Mouse (Mus musculus): Measurements from ENCODE around the gene Clip4. TPM values are rescaled to one million over a fixed set of nuclear protein-coding genes. Genes with fewer than 3 reads are reported as not detected.
A peak's percentile ranks its signal among the peaks of the same experiment; 100 is the strongest.

Clip4 gene
- total RNA-seq, 2 experiments from 2014 or later = 72.8 to 82.4 TPM

DNA sequence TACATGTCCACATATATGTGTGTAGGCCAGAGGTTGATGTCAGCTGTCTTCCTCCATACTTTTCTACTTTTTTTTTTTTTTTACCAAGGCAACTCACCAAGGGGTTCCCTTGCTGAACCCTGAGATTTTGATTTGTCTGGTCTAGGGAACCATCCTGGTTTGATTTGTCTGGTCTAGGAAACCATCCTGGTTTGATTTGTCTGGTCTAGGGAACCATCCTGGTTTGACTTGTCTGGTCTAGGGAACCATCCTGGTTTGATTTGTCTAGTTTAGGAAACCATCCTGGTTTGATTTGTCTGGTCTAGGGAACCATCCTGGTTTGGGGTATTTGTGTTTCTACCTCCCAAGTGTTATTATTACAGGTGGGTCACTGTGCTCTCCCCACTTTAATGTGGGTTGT, 18.2 kb downstream of the Clip4 start:
- DNase-seq (ENCODE audit: low spot score in 2 of 2) = no peak

DNA sequence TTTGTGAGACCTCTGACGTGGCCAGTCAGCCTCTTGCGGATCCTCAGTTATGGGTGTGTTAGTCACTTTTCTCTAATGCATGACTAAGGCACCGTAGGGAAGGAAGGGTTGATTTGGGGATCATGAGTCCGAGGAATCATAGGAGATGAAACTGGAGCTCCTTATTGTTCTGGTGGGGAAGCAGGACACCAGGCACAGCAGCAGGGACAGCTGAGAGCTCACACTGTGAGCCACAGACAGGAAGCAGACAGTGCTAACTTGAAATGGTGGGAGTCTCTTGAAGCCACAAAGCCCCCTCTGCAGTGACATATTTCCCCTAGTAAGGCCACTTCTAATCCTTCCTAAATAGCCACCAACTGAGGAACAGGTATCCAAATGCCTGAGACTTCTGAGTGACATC, 22.8 kb downstream of the Clip4 start:
- DNase-seq (ENCODE audit: low spot score in 2 of 2) = no peak

DNA sequence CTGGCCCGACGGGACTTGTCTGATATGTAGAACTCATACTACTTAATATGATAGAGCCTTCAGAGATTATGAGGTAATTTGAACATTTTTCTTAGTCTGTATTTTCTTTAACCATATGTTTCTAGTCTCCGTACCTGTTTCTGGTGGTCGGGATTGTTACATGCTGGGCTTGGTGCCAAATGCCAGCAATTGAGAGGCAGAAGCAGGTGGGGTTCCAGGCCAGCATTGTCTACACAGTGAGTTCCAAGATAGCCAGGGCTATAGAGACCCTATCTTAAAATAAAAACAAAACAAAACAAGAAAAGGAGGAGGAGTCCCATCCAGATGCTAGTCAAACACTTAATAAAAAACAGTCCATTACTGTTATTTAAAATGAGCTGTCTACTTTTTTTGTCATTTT, 23.3 kb downstream of the Clip4 start:
- no peak for DNase-seq (ENCODE audit: low spot score in 2 of 2)

- DNase-seq (ENCODE audit: low spot score in 2 of 2) = no peak
These were observed 27.4 kb downstream of the Clip4 start for GRCm38 (mm10) chr17:71795521-71796205.

DNA sequence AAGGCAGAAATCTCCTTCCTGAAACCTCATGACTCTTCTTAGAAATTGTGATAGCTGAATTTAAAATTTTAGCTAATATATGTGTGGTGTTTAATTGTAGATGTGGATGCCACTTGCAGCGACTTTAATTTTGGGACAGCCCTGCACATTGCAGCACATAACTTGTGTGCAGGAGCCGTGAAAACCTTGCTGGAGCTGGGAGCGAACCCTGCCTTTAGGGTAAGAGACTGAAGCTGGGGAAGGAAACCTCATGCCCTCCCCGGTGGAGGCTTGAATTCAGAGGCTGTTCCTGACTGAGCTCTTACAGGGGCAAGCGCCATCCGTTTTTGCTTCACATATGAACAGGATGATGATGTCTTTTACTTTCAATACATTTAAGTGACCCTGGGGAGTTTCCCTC, 35.2 kb downstream of the Clip4 start:
- DNase-seq (ENCODE audit: low spot score in 2 of 2) = no peak

- no peak for DNase-seq (ENCODE audit: low spot score in 2 of 2)
These were observed 35.6 kb downstream of the Clip4 start for GRCm38 (mm10) chr17:71803876-71804275.

DNA sequence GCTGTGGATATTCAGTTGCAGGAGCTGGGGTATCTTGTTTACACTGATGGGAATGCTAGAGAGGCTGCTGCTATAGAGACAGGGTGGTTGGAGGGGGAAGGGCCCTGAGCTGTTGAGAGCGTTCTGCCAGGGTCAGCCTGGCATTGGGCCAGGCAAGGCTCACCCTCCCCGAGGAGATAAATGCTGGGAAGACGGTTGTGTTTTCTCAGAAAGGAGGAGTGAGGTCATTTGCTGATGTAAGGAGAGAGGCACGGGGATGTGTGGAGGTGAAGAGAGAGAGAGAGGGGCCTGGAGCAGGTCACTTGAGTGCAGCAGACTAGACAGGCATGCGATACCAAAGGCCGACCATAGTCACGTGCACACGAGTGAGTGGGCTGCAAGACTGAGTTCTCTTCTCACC, 42.8 kb downstream of the Clip4 start:
- DNase-seq (ENCODE audit: low spot score in 2 of 2) = no peak

GRCm38 (mm10) chr17:71816136-71816864, 48.0 kb downstream of the Clip4 start:
- no peak for DNase-seq (ENCODE audit: low spot score in 2 of 2)

GRCm38 (mm10) chr17:71823622-71824306, 55.5 kb downstream of the Clip4 start:
- DNase-seq (ENCODE audit: low spot score in 2 of 2) = no peak

DNA sequence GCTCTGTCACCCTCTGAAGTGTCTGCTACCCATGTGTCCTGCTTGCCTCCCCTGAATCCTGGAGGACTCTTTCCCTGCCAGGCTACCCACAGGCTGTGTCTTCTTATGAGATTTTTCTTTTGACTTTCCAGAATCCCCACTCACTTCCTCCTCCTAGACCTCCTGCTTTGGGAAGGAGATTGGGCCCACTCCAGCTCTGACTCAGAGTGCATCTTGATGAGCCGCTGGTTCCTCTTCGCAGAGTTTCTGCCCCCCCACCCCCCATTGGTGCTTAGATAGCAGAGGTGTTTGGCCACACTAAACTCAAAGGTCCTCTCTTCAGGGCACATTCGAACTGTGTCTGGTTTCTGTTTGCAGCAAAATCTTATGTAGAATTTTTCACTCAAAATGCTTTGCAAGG, 58.3 kb downstream of the Clip4 start:
- DNase-seq (ENCODE audit: low spot score in 2 of 2) = no peak

GRCm38 (mm10) chr17:71827627-71828026, 59.4 kb downstream of the Clip4 start:
- no peak for DNase-seq (ENCODE audit: low spot score in 2 of 2)

DNA sequence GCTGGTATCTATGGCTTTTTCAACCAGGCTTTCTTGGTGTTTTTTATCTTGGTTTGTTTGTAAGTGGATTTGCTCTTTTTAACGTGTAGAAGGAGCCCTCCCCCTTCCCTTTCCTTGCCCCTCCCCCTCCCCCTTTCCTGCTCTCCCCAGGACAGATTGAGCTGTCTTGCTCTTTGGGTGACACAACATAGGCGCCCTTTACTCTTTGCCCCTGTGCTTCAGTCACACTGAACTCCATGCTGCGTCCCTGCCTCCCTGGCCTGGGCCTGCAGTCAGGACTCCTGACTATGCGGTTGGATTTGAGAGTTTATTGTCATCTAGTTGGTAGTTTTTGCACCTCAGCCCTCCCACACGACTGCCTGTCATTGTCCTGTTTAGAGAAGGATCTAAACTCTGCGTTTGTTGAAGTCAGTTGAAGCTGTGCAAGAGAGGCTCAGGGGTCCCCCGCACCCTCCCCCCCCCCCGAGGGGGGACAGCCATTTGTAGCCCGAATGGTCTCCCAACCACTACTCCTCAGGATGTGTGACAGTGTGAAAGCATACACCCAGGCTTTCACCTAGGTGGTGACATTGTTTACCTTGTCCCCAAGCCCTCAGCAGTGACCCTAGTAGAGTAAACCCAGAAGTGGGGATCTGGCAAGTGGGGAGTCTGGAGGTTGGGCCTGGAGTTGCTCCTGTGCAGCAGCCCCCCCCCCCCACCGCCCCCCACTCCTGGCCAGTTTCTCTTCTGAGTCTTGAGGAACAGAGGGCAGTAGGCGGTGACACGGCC, 60.6 kb downstream of the Clip4 start:
- no peak for DNase-seq (ENCODE audit: low spot score in 2 of 2)

DNA sequence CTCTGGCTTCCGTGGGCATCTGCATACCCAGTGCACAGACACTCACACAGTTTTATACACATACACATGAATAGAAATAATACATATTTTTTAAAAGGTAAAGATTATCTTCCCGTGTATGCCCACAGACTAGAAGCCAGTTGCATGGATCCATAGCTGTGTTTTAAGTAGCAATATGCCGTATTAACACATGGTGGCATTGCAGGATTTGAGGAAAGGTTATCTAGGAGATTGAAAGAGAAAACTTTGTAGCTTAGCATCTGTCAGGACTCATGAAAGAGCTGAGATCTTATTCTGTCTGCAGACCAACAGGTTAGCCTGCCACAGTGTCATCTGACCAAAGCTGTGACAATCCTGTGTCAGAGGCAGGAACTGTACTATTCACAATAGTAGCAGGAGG, 63.7 kb downstream of the Clip4 start:
- no peak for DNase-seq (ENCODE audit: low spot score in 2 of 2)

DNA sequence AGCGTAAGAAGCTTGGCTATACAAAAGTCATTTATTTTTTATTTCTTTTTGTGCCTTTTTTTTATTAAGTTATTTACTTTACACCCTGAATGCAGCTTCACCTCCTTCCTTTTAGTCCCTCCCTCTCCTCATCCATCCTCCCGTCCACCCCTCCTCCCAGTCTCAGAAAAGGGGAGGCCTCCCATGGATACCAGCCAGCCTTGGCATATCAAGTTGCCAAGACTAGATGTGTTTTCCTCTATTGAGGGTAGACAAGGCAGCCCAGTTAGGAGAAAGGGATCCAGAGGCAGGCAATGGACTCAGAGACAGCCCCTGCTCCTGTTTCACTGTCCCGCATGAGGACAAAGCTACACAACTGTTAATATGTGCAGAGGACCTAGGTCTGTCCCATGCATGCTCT, 93.9 kb downstream of the Clip4 start:
- DNase-seq (ENCODE audit: low spot score in 2 of 2) = no peak

- no peak for DNase-seq (ENCODE audit: low spot score in 2 of 2)
These were observed 94.6 kb downstream of the Clip4 start for GRCm38 (mm10) chr17:71862895-71863294.

DNA sequence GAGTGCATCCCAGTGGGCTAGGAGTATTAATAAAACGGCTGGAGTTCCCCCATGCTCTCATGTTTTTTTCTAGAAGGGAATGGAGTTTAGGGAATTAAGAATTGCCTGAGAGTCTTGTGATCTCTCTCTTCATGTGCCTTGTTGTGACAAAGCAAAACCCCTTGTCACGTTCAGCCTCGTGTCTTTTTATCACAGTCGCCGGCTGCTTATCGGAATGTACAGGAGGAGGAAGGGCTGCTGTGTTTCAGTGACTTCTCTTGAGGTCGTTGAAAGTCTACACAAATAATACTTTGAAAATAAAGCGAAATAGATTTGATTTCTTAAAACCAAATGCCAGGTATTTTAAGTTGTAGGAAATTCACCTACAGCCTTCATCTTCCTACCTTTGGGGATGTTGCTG, 95.8 kb downstream of the Clip4 start:
- DNase-seq (ENCODE audit: low spot score in 2 of 2) = no peak

GRCm38 (mm10) chr17:71865437-71865836, 97.2 kb downstream of the Clip4 start:
- no peak for DNase-seq (ENCODE audit: low spot score in 2 of 2)

GRCm38 (mm10) chr17:71867892-71868291, 99.6 kb downstream of the Clip4 start:
- DNase-seq (ENCODE audit: low spot score in 2 of 2) = no peak

- no peak for DNase-seq (ENCODE audit: low spot score in 2 of 2)
These were observed 100.6 kb downstream of the Clip4 start for GRCm38 (mm10) chr17:71868828-71869227.

- peak; percentile 13 to 34 for DNase-seq (ENCODE audit: low spot score in 2 of 2)
These were observed 101.3 kb downstream of the Clip4 start for GRCm38 (mm10) chr17:71869372-71870231.

GRCm38 (mm10) chr17:71870232-71870621, 102.0 kb downstream of the Clip4 start:
- no peak for DNase-seq (ENCODE audit: low spot score in 2 of 2)
